Mouse (Mus musculus): ENCODE data around the gene Glcci1. TPM values are rescaled to one million over a fixed set of nuclear protein-coding genes. Genes with fewer than 3 reads are reported as not detected.

The Glcci1 gene
- polyA plus RNA-seq, 1 experiment from 2014 or later, result 10.9 TPM

- Histone ChIP-seq H3K4me2 (replicated peaks; ENCODE audit: low read depth, low read length) (no peak overlapping the region), H3K4me1 (ENCODE audit: control insufficient read depth, insufficient read depth, low read length) (no peaks in the 10 kb centered on the region), H3K27ac (ENCODE audit: low read length) (no peak overlapping the region), H3K9me3 (ENCODE audit: control insufficient read depth, low read depth, low read length) (no peaks in the 10 kb centered on the region), H3K36me3 (ENCODE audit: control insufficient read depth, insufficient read depth, low read length) (no peaks in the 10 kb centered on the region), H3K4me3 (ENCODE audit: low read depth, low read length) (no peak overlapping the region), H3K27me3 (ENCODE audit: control insufficient read depth, insufficient read depth, low read length) (no peaks in the 10 kb centered on the region), H3K9ac (replicated peaks; ENCODE audit: low read depth, low read length) (no peak overlapping the region)
- WGBS, result 84% methylated on average over 5 of the region's 5 CpGs
- no peak for ATAC-seq (ENCODE audit: insufficient number of reproducible peaks, insufficient read depth, low FRiP score, low read depth)
Measured at GRCm38 (mm10) chr6:8640863-8641262, 131.5 kb downstream of the Glcci1 start.

GRCm38 (mm10) chr6:8644703-8645102 lies 135.3 kb downstream of the Glcci1 start:
- WGBS, result 52% methylated on average over 10 of the region's 10 CpGs
- Histone ChIP-seq H3K27ac (ENCODE audit: low read length) (no peak overlapping the region), H3K4me2 (replicated peaks; ENCODE audit: low read depth, low read length) (no peak overlapping the region), H3K27me3 (ENCODE audit: control insufficient read depth, insufficient read depth, low read length) (no peaks in the 10 kb centered on the region), H3K36me3 (ENCODE audit: control insufficient read depth, insufficient read depth, low read length) (no peaks in the 10 kb centered on the region), H3K9me3 (ENCODE audit: control insufficient read depth, low read depth, low read length) (no peaks in the 10 kb centered on the region), H3K4me1 (ENCODE audit: control insufficient read depth, insufficient read depth, low read length) (no peaks in the 10 kb centered on the region), H3K4me3 (ENCODE audit: low read depth, low read length) (no peak overlapping the region), H3K9ac (replicated peaks; ENCODE audit: low read depth, low read length) (no peak overlapping the region)
- no peak for ATAC-seq (ENCODE audit: insufficient number of reproducible peaks, insufficient read depth, low FRiP score, low read depth)

- Histone ChIP-seq H3K9ac (replicated peaks; ENCODE audit: low read depth, low read length) (no peak overlapping the region), H3K36me3 (ENCODE audit: control insufficient read depth, insufficient read depth, low read length) (no peaks in the 10 kb centered on the region), H3K9me3 (ENCODE audit: control insufficient read depth, low read depth, low read length) (no peaks in the 10 kb centered on the region), H3K4me2 (replicated peaks; ENCODE audit: low read depth, low read length) (no peak overlapping the region), H3K4me3 (ENCODE audit: low read depth, low read length) (no peak overlapping the region), H3K27ac (ENCODE audit: low read length) (no peak overlapping the region), H3K4me1 (ENCODE audit: control insufficient read depth, insufficient read depth, low read length) (no peaks in the 10 kb centered on the region), H3K27me3 (ENCODE audit: control insufficient read depth, insufficient read depth, low read length) (no peaks in the 10 kb centered on the region)
- 62% methylated on average over 2 of the region's 2 CpGs for WGBS
- no peak for ATAC-seq (ENCODE audit: insufficient number of reproducible peaks, insufficient read depth, low FRiP score, low read depth)
Measured at GRCm38 (mm10) chr6:8645708-8646107, 136.3 kb downstream of the Glcci1 start.
